Mouse (Mus musculus) embryonic facial prominence, embryonic 13.5 days (tissue): ENCODE data around the gene Trio. TPM values are rescaled to one million over a fixed set of nuclear protein-coding genes. Genes with fewer than 3 reads are reported as not detected.

Experiments
- ATAC-seq: fragments of 200-750 bp; cut with Nextera tagmentation; 2 replicates; pipeline ENCODE4 v1.8.0; 2017; ENCODE audit warnings: low read depth; ENCODE audit not compliant: insufficient number of reproducible peaks, insufficient read depth, low FRiP score, low TSS enrichment
- H3K27ac ChIP-seq: fragments of 300-500 bp; sonication (generic); 2 replicates; pipeline ENCODE4 v1.5.1; 2015; ENCODE audit warnings: moderate library complexity, mild to moderate bottlenecking, inconsistent platforms
- H3K27me3 ChIP-seq: fragments of 300-500 bp; sonication (generic); 2 replicates; pipeline ENCODE4 v1.6.1; 2015; ENCODE audit warnings: mild to moderate bottlenecking, inconsistent platforms
- H3K36me3 ChIP-seq: fragments of 300-500 bp; sonication (generic); 2 replicates; pipeline ENCODE4 v1.6.1; 2015; ENCODE audit warnings: mild to moderate bottlenecking, inconsistent platforms
- H3K4me1 ChIP-seq: fragments of 300-500 bp; sonication (generic); 2 replicates; pipeline ENCODE4 v1.6.1; 2015; ENCODE audit warnings: inconsistent platforms
- H3K4me2 ChIP-seq: fragments of 300-500 bp; sonication (generic); 2 replicates; pipeline ENCODE4 v1.6.1; 2015; ENCODE audit warnings: moderate library complexity, mild to moderate bottlenecking, inconsistent platforms
- H3K4me3 ChIP-seq: fragments of 300-500 bp; sonication (generic); 2 replicates; pipeline ENCODE4 v1.5.1; 2015; ENCODE audit warnings: mild to moderate bottlenecking, inconsistent platforms
- H3K9ac ChIP-seq: fragments of 300-500 bp; sonication (generic); 2 replicates; pipeline ENCODE4 v1.6.1; 2015; ENCODE audit warnings: mild to moderate bottlenecking, inconsistent platforms
- H3K9me3 ChIP-seq: fragments of 300-500 bp; sonication (generic); 2 replicates; pipeline ENCODE4 v1.6.1; 2016; ENCODE audit warnings: inconsistent platforms
- WGBS: fragments of 180-500 bp; shearing (Covaris S2); methylation state at CpG from one replicate; pipeline ENCODE4 v1.1.7; 2015; ENCODE audit warnings: mixed read lengths; 5-methylcytosine and 5-hydroxymethylcytosine counted together
- polyA plus RNA-seq: library from polyadenylated mRNA; unstranded; fragments of >200 nt; fragmentation: Nextera tagmentation; extraction: Ambion mirVana; gene quantifications from 2 replicates; pipeline ENCODE4 v1.2.1, GENCODE M21; 2015

Gene Trio
- polyA plus RNA-seq, 1 experiment from 2014 or later, result 48.8 TPM

DNA sequence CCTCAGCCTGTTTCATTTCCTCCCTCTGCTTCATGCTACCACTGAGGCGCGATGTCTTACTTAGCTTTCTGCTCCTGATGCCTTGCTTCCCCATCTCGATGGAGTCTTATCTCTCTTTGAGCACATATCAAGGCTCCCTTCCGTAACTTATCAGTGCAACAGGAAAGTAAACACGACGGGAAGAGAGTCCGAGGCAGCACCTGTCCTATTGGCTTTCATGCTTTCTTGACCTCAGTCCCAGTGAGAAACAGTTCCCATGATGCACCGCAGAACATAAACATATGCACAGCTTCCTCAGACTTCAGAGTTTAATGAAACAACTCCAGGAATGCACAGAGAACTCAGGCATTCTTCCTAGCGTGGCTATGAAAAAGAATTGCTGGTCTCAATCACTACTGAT, 65.0 kb downstream of the Trio start:
- H3K9me3 ChIP-seq, result no peaks in the 10 kb centered on the region
- peaks cover 67% of the 10 kb centered on the region for H3K4me1 ChIP-seq
- no peak overlapping the region for H3K9ac ChIP-seq
- H3K36me3 ChIP-seq, result no peaks in the 10 kb centered on the region
- no peak overlapping the region for H3K4me2 ChIP-seq
- no peak overlapping the region for H3K27ac ChIP-seq
- WGBS, result 72% methylated on average over 9 of the region's 9 CpGs
- ATAC-seq, result no peak
- H3K27me3 ChIP-seq, result no peaks in the 10 kb centered on the region
- no peak overlapping the region for H3K4me3 ChIP-seq

DNA sequence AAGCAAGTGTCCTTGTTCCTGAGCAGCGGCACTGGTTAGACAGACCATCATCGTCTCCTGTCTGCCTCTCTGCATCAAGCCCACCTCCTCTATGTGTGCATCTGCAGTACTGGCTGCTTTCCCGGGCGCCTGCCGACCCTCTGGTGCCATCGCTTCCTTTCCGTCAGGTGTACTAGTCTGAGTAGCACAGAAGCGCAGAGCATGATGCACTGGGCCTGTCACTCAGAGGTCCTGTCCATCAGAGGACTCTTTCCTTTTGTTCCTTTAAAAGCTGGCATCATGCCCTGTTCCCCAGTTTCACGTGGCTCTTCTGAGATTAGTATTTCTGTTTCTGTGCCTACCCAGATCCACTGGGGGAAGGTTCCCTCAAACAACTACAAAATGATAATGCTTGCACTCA, 67.8 kb downstream of the Trio start:
- WGBS, result 82% methylated on average over 9 of the region's 9 CpGs

GRCm38 (mm10) chr15:27955614-27956013, 70.0 kb downstream of the Trio start:
- 46% methylated on average over 11 of the region's 11 CpGs for WGBS
- Histone ChIP-seq H3K9me3 (no peaks in the 10 kb centered on the region), H3K4me2 (no peak overlapping the region), H3K36me3 (no peaks in the 10 kb centered on the region), H3K9ac (no peak overlapping the region), H3K4me3 (no peak overlapping the region), H3K27ac (no peak overlapping the region), H3K27me3 (no peaks in the 10 kb centered on the region), H3K4me1 (peaks cover 37% of the 10 kb centered on the region)
- no peak for ATAC-seq

More for the DNA sequence above, 67.8 kb downstream of the Trio start:
- no peak overlapping the region for H3K27ac ChIP-seq
- peaks cover 55% of the 10 kb centered on the region for H3K4me1 ChIP-seq
- no peak for ATAC-seq
- H3K27me3 ChIP-seq, result no peaks in the 10 kb centered on the region
- H3K4me3 ChIP-seq, result no peak overlapping the region
- H3K9me3 ChIP-seq, result no peaks in the 10 kb centered on the region
- no peak overlapping the region for H3K9ac ChIP-seq
- no peaks in the 10 kb centered on the region for H3K36me3 ChIP-seq
- no peak overlapping the region for H3K4me2 ChIP-seq

- H3K36me3 ChIP-seq, result no peaks in the 10 kb centered on the region
- no peaks in the 10 kb centered on the region for H3K9me3 ChIP-seq
- H3K9ac ChIP-seq, result no peak overlapping the region
- peaks cover 25% of the 10 kb centered on the region for H3K4me1 ChIP-seq
- WGBS, result 95% methylated on average over 5 of the region's 5 CpGs
- no peak overlapping the region for H3K27ac ChIP-seq
- H3K4me2 ChIP-seq, result no peak overlapping the region
- no peaks in the 10 kb centered on the region for H3K27me3 ChIP-seq
- ATAC-seq, result no peak
- H3K4me3 ChIP-seq, result no peak overlapping the region
These were observed 71.3 kb downstream of the Trio start for GRCm38 (mm10) chr15:27954356-27954755.

DNA sequence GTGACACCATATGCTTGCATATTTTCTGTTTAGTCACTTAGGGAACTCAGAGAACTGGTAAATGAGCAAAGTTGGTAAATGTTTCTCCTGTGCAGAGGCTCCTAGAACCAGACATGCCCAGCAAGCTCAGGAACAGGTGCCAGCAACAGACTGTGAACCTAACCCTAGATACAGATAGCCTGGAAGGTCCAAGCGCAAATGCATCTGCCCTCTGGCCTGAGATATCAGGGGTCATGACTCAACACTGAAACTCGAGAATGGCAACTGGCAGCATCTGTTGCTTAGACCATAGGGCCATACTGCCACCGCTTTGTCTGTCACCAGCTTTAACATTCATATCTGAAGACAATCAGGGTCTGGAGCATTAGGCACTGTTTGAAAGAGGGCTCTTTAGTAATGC, 72.1 kb downstream of the Trio start:
- Histone ChIP-seq H3K27me3 (no peaks in the 10 kb centered on the region), H3K9me3 (no peaks in the 10 kb centered on the region), H3K9ac (no peak overlapping the region), H3K4me3 (no peak overlapping the region), H3K4me2 (no peak overlapping the region), H3K36me3 (no peaks in the 10 kb centered on the region), H3K27ac (no peak overlapping the region), H3K4me1 (peaks cover 22% of the 10 kb centered on the region)
- ATAC-seq, result no peak
- WGBS, result 68% methylated on average over 3 of the region's 3 CpGs

DNA sequence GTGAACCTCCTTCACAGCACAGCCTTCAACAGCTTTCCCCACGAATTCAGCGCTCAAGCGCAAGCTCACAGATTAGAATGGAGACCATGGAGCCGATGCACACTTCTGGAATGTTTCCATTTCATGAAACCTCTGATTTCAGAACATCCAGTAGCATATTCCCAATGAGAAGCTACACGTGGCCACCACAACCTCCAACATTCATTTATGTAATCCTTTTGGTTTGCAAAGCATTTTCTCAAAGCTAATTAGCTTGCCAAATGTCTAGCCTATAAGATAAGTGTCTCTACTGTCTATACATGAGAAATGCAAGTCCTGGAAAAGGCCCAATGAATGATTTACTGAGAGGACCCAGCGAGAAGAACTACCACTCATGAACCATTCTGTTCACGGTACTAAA, 74.5 kb downstream of the Trio start:
- H3K4me3 ChIP-seq, result no peak overlapping the region
- no peak overlapping the region for H3K27ac ChIP-seq
- ATAC-seq, result no peak
- H3K4me2 ChIP-seq, result no peak overlapping the region
- no peaks in the 10 kb centered on the region for H3K27me3 ChIP-seq
- no peaks in the 10 kb centered on the region for H3K36me3 ChIP-seq
- peaks cover 19% of the 10 kb centered on the region for H3K4me1 ChIP-seq
- no peak overlapping the region for H3K9ac ChIP-seq
- no peaks in the 10 kb centered on the region for H3K9me3 ChIP-seq
- 91% methylated on average over 7 of the region's 7 CpGs for WGBS

- WGBS, result 92% methylated on average over 9 of the region's 9 CpGs
- Histone ChIP-seq H3K27me3 (no peaks in the 10 kb centered on the region), H3K4me1 (peaks cover 14% of the 10 kb centered on the region), H3K9me3 (no peaks in the 10 kb centered on the region), H3K36me3 (no peaks in the 10 kb centered on the region), H3K4me2 (no peak overlapping the region), H3K9ac (no peak overlapping the region), H3K27ac (no peak overlapping the region), H3K4me3 (no peak overlapping the region)
- ATAC-seq, result no peak
These were observed 76.5 kb downstream of the Trio start for GRCm38 (mm10) chr15:27949196-27949595.

- Histone ChIP-seq H3K4me2 (no peak overlapping the region), H3K27me3 (no peaks in the 10 kb centered on the region), H3K4me3 (no peak overlapping the region), H3K36me3 (no peaks in the 10 kb centered on the region), H3K4me1 (peaks cover 27% of the 10 kb centered on the region), H3K9me3 (no peaks in the 10 kb centered on the region), H3K27ac (no peak overlapping the region), H3K9ac (no peak overlapping the region)
- 88% methylated on average over 3 of the region's 3 CpGs for WGBS
- no peak for ATAC-seq
These were observed 77.8 kb downstream of the Trio start for GRCm38 (mm10) chr15:27947880-27948279.

- H3K4me2 ChIP-seq, result no peak overlapping the region
- H3K4me3 ChIP-seq, result no peak overlapping the region
- ATAC-seq, result no peak
- no peaks in the 10 kb centered on the region for H3K36me3 ChIP-seq
- 68% methylated on average over 9 of the region's 9 CpGs for WGBS
- H3K27me3 ChIP-seq, result no peaks in the 10 kb centered on the region
- H3K27ac ChIP-seq, result no peak overlapping the region
- H3K4me1 ChIP-seq, result peaks cover 42% of the 10 kb centered on the region
- no peaks in the 10 kb centered on the region for H3K9me3 ChIP-seq
- no peak overlapping the region for H3K9ac ChIP-seq
These were observed 80.1 kb downstream of the Trio start for GRCm38 (mm10) chr15:27945570-27945969.

GRCm38 (mm10) chr15:27944898-27945297, 80.8 kb downstream of the Trio start:
- H3K27me3 ChIP-seq, result no peaks in the 10 kb centered on the region
- H3K4me1 ChIP-seq, result peaks cover 42% of the 10 kb centered on the region
- no peaks in the 10 kb centered on the region for H3K36me3 ChIP-seq
- no peak for ATAC-seq
- 91% methylated on average over 11 of the region's 11 CpGs for WGBS
- no peaks in the 10 kb centered on the region for H3K9me3 ChIP-seq
- no peak overlapping the region for H3K4me2 ChIP-seq
- no peak overlapping the region for H3K4me3 ChIP-seq
- H3K27ac ChIP-seq, result no peak overlapping the region
- H3K9ac ChIP-seq, result no peak overlapping the region

- Histone ChIP-seq H3K4me1 (peaks cover 44% of the 10 kb centered on the region), H3K27me3 (no peaks in the 10 kb centered on the region), H3K36me3 (no peaks in the 10 kb centered on the region), H3K27ac (no peak overlapping the region), H3K9ac (no peak overlapping the region), H3K4me3 (no peak overlapping the region), H3K9me3 (no peaks in the 10 kb centered on the region), H3K4me2 (no peak overlapping the region)
- 53% methylated on average over 18 of the region's 18 CpGs for WGBS
- no peak for ATAC-seq
These were observed 82.0 kb downstream of the Trio start for GRCm38 (mm10) chr15:27943486-27944195.

GRCm38 (mm10) chr15:27942148-27942847, 83.3 kb downstream of the Trio start:
- no peak for ATAC-seq
- no peak overlapping the region for H3K27ac ChIP-seq
- H3K9ac ChIP-seq, result no peak overlapping the region
- H3K36me3 ChIP-seq, result no peaks in the 10 kb centered on the region
- no peaks in the 10 kb centered on the region for H3K27me3 ChIP-seq
- H3K4me1 ChIP-seq, result peaks cover 56% of the 10 kb centered on the region
- no peak overlapping the region for H3K4me2 ChIP-seq
- 78% methylated on average over 11 of the region's 11 CpGs for WGBS
- no peaks in the 10 kb centered on the region for H3K9me3 ChIP-seq
- no peak overlapping the region for H3K4me3 ChIP-seq
